Mouse (Mus musculus) ES-E14 (cell line): Measurements from ENCODE around the gene Nme7. TPM values are rescaled to one million over a fixed set of nuclear protein-coding genes. Genes with fewer than 3 reads are reported as not detected.

ENCODE experiments used
- DNase-seq: peaks from one replicate; pipeline ENCODE4 v3.0.0-alpha.2; 2013; ENCODE audit warnings: low read depth, low spot score
- H3K27ac ChIP-seq: 2 replicates; pipeline ENCODE4 v1.5.1; 2012; ENCODE audit warnings: low read depth, mild to moderate bottlenecking, low read length, moderate library complexity, mixed read lengths; ENCODE audit not compliant: poor library complexity, insufficient read depth, severe bottlenecking
- H3K36me3 ChIP-seq: 2 replicates; pipeline ENCODE4 v1.6.1; 2012; ENCODE audit warnings: mild to moderate bottlenecking, low read length, moderate library complexity, mixed read lengths; ENCODE audit not compliant: control insufficient read depth, poor library complexity, insufficient read depth, severe bottlenecking
- H3K4me1 ChIP-seq, 2 experiments: fragments of 150-350 bp in 1 of 2; sonication (generic) in 1 of 2; 2 replicates each; pipeline ENCODE4 v1.6.1; 2012; ENCODE audit warnings: low read length in 2 of 2, mild to moderate bottlenecking in 1 of 2, mixed read lengths in 1 of 2; ENCODE audit not compliant: control insufficient read depth in 2 of 2, insufficient read depth in 2 of 2, poor library complexity in 1 of 2
- H3K4me3 ChIP-seq, 2 experiments: fragments of 150-350 bp in 1 of 2; sonication (generic) in 1 of 2; 2 replicates each; pipeline ENCODE4 v1.5.1; 2012; ENCODE audit warnings: low read length in 2 of 2, low read depth in 1 of 2, mild to moderate bottlenecking in 1 of 2, mixed read lengths in 1 of 2; ENCODE audit not compliant: insufficient read depth in 1 of 2, poor library complexity in 1 of 2, severe bottlenecking in 1 of 2
- H3K9ac ChIP-seq: 2 replicates; pipeline ENCODE4 v1.6.1; 2012; ENCODE audit warnings: low read depth, mild to moderate bottlenecking, low read length, mixed read lengths; ENCODE audit not compliant: poor library complexity, insufficient read depth, severe bottlenecking
- H3K9me3 ChIP-seq: fragments of 150-350 bp; sonication (generic); 2 replicates; pipeline ENCODE4 v1.6.1; 2012; ENCODE audit warnings: low read depth, mild to moderate bottlenecking, low read length; ENCODE audit not compliant: control insufficient read depth, insufficient read depth
- CHD2 ChIP-seq: IDR thresholded peaks from 2 replicates; pipeline ENCODE4 v1.6.1; 2014; ENCODE audit warnings: mild to moderate bottlenecking, low read depth, low read length, inconsistent platforms
- HCFC1 ChIP-seq: IDR thresholded peaks from 2 replicates; pipeline ENCODE4 v1.6.1; 2012; ENCODE audit warnings: low read length, inconsistent platforms, borderline replicate concordance; ENCODE audit not compliant: insufficient read depth
- MAFK ChIP-seq: IDR thresholded peaks from 2 replicates; pipeline ENCODE4 v1.6.1; 2014; ENCODE audit warnings: mild to moderate bottlenecking, low read depth, low read length, inconsistent platforms; ENCODE audit not compliant: insufficient read depth
- ZC3H11A ChIP-seq: IDR thresholded peaks from 2 replicates; pipeline ENCODE4 v1.6.1; 2012; ENCODE audit warnings: low read depth, mild to moderate bottlenecking, inconsistent platforms, low read length, borderline replicate concordance
- ZNF384 ChIP-seq: IDR thresholded peaks from 2 replicates; pipeline ENCODE4 v1.6.1; 2012; ENCODE audit warnings: low read depth, low read length, inconsistent platforms
- in situ Hi-C, 2 experiments: fragments of 600-800 bp; cut with MboI; formaldehyde crosslinking; loops; one replicate each; pipeline ENCODE4 v1.15.1; 2025; ENCODE audit warnings: low sequenced_read_pairs in 2 of 2, inconsistent platforms in 1 of 2; ENCODE audit not compliant: unreplicated experiment in 2 of 2
- total RNA-seq: library from RNA; depleted of rRNA; stranded (reverse); fragments of 300-350 nt; gene quantifications from 2 replicates; pipeline ENCODE4 v1.2.3, GENCODE M21; 2012

The Nme7 gene
- total RNA-seq, 1 experiment = 32.8 TPM

DNA sequence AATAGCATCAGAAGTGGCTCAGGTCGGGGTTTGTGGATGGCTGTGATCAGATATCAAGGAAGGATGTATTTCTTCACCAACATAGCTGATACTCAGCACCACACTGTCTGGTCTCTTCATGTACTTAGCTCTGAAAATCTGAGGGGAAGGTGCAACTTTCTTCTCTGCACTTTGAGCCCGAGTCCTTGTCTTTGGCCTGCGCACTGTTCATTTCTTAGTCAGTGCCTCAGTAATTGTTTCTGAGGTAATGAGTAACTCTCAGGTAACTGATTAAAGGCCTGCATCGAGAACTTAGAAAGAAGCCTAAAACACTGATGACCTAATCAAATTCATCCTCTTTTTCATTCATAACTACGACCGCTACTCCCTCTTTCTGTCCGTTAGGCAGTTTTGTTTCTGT is 107.4 kb downstream of the Nme7 start:
- Histone ChIP-seq H3K36me3 (no peaks in the 10 kb centered on the region), H3K9me3 (no peaks in the 10 kb centered on the region), H3K4me1 (no peaks in the 10 kb centered on the region), H3K9ac (no peak overlapping the region), H3K4me3 (no peak overlapping the region), H3K27ac (no peak overlapping the region)
- no peak for TF ChIP-seq CHD2
- TF ChIP-seq HCFC1 = no peak
- TF ChIP-seq ZNF384 = no peak
- in situ Hi-C loops = no loop called here
- no peak for DNase-seq

DNA sequence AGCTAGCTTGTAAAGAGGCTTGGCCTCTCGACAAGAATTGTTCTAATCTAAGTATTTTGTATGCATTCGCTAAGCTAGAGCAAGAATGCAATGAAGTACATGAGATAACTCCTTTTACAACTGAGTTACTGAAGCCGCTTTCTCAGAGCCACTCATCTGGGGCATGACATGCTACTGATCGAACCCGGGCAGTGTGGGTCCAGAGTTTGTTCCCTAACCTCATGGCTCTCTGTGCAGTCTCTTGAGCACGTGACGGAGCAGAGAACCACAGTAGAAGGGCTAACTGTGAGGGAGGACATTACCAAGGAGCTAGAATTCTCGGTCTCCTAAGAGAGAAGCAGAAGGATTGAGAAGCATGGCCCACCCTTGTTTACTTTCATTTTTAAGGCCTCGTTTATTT is 109.0 kb downstream of the Nme7 start:
- Histone ChIP-seq H3K27ac (no peak overlapping the region), H3K4me3 (no peak overlapping the region), H3K9ac (no peak overlapping the region), H3K9me3 (no peaks in the 10 kb centered on the region), H3K4me1 (no peaks in the 10 kb centered on the region), H3K36me3 (no peaks in the 10 kb centered on the region)
- in situ Hi-C loops = no loop called here
- no peak for DNase-seq
- TF ChIP-seq ZNF384 (no peak), CHD2 (no peak), ZC3H11A (no peak), MAFK (no peak), HCFC1 (no peak)

DNA sequence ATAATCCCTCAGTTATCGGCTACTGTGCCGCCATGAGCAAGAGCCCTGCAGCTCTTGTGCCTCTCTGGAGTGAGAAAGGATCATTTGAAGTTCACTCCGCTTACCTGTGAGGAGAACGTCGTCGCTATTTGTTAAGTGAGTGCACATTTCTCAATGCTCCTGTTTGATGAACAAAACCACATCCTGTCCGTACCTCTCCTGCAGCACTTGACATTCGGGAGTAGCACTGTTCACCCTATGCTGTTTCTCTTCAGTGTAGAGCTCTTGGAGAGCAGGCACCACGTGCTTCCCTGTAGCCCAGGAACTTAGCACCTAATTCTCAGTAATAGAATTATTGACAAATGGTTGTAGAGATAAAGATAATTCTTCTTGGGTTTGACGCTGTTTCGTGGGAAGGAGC is 109.7 kb downstream of the Nme7 start:
- H3K9ac ChIP-seq = no peak overlapping the region
- H3K9me3 ChIP-seq = no peaks in the 10 kb centered on the region
- in situ Hi-C loops = no loop called here
- TF ChIP-seq HCFC1 (no peak), MAFK (no peak), ZC3H11A (no peak), ZNF384 (no peak), CHD2 (no peak)
- no peak for DNase-seq
- H3K27ac ChIP-seq = no peak overlapping the region
- H3K36me3 ChIP-seq = no peaks in the 10 kb centered on the region
- no peaks in the 10 kb centered on the region; a peak in 1 of 4 replicates for H3K4me1 ChIP-seq
- H3K4me3 ChIP-seq = no peak overlapping the region

DNA sequence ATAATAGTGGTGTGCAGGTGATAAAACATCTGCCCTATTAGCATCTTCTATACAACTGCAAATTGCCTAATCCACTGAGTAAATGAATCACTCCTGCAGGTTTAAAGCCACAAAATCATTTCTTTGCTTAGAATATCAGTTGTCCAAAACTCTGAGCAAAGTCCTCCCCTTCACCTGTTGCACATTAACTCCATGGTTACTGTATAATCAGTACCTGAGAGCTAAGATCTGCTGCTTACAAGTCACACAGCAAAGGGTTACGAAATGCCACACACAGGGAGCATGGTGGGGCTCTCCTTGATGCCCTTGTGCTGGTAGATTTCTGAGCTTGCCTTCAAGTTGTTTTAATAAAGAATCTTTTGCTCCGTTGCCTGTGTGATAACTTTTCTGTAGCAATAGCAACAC is 111.4 kb downstream of the Nme7 start:
- TF ChIP-seq ZC3H11A (no peak), ZNF384 (no peak), CHD2 (no peak), MAFK (no peak), HCFC1 (no peak)
- H3K9me3 ChIP-seq = no peaks in the 10 kb centered on the region
- H3K36me3 ChIP-seq = no peaks in the 10 kb centered on the region
- no peak overlapping the region for H3K4me3 ChIP-seq
- H3K9ac ChIP-seq = no peak overlapping the region
- H3K4me1 ChIP-seq = no peaks in the 10 kb centered on the region; a peak in 1 of 4 replicates
- H3K27ac ChIP-seq = no peak overlapping the region
- DNase-seq = no peak
- in situ Hi-C loops = no loop called here
